Mouse (Mus musculus): Measurements from ENCODE around the gene Usp44.

GRCm38 (mm10) chr10:93889976-93890375 is 58.6 kb downstream of the Usp44 start:
- TF ChIP-seq CTCF (IDR thresholded peaks at IDR 0.05; ENCODE audit: control insufficient read depth, insufficient read depth, low read length) (no peak), POLR2A (IDR thresholded peaks at IDR 0.05; ENCODE audit: borderline replicate concordance, control insufficient read depth, low read depth, low read length) (no peak)

All from bone marrow, adult 2 months (tissue).